Mouse (Mus musculus): ENCODE results near the gene Rnf182. TPM values are rescaled to one million over a fixed set of nuclear protein-coding genes. Genes with fewer than 3 reads are reported as not detected.

The Rnf182 gene
- polyA plus RNA-seq, 1 experiment from 2014 or later: 10.4 TPM

DNA sequence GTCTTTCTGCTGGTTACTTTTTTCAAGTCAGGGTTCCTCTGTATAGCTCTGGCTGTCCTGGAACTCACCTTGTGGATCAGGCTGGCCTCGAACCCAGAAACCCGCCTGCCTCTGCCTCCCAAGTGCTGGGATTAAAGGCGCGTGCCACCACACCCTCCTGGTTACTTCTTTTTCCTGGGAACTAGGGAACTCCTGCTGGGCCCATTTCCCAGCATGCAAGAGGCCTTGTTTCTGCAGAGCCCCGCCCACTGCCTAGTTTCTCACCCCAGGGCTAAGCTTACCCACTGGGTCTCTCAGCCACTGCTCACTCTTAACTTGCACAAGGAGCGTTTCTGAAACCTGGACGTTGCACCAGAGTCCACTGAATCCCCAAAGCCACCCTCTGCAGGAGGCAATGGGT is 80.5 kb downstream of the Rnf182 start:
- DNase-seq (ENCODE audit: low spot score) (no peak), ATAC-seq (ENCODE audit: low FRiP score) (no peak)
- Histone ChIP-seq H3K27me3 (ENCODE audit: control insufficient read depth, insufficient read depth, low read length) (no peaks in the 10 kb centered on the region), H3K4me3 (ENCODE audit: low read depth, low read length) (no peak overlapping the region), H3K4me2 (replicated peaks; ENCODE audit: low read depth, low read length) (no peak overlapping the region), H3K4me1 (replicated peaks; ENCODE audit: control insufficient read depth, insufficient read depth, low read length) (no peaks in the 10 kb centered on the region), H3K9ac (ENCODE audit: low read depth, low read length) (no peak overlapping the region), H3K27ac (ENCODE audit: low read depth, low read length) (no peak overlapping the region), H3K9me3 (ENCODE audit: control insufficient read depth, low read length) (no peaks in the 10 kb centered on the region), H3K36me3 (ENCODE audit: control insufficient read depth, insufficient read depth, low read length) (no peaks in the 10 kb centered on the region)
- 91% methylated on average over 7 of the region's 7 CpGs for WGBS

DNA sequence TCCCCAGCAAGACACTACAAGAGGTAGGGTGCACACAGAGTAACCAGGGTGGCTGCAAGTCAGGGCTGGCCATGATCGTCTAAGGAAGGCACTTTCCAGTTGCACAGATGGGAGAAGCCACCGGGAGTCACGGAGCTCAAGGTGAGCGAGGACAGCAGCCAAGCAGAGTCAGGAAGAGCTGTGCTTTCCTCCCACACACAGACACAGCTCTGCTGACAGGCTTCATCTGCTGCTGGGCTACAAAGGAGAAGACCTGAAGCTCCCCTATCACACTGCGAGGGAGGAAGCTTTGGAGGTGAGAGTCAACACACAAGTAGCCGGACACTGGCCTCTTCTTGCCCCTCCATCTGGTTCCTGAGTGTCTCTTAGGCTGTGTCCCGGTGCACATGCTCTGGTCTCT is 83.0 kb downstream of the Rnf182 start:
- no peaks in the 10 kb centered on the region for H3K27me3 ChIP-seq (ENCODE audit: control insufficient read depth, insufficient read depth, low read length)
- DNase-seq (ENCODE audit: low spot score) (no peak), ATAC-seq (ENCODE audit: low FRiP score) (no peak)
- 79% methylated on average over 7 of the region's 7 CpGs for WGBS
- H3K27ac ChIP-seq (ENCODE audit: low read depth, low read length): no peak overlapping the region
- no peaks in the 10 kb centered on the region for H3K36me3 ChIP-seq (ENCODE audit: control insufficient read depth, insufficient read depth, low read length)
- H3K9ac ChIP-seq (ENCODE audit: low read depth, low read length): no peak overlapping the region
- no peaks in the 10 kb centered on the region for H3K9me3 ChIP-seq (ENCODE audit: control insufficient read depth, low read length)
- H3K4me1 ChIP-seq (replicated peaks; ENCODE audit: control insufficient read depth, insufficient read depth, low read length): no peaks in the 10 kb centered on the region
- no peak overlapping the region for H3K4me3 ChIP-seq (ENCODE audit: low read depth, low read length)
- H3K4me2 ChIP-seq (replicated peaks; ENCODE audit: low read depth, low read length): no peak overlapping the region

GRCm38 (mm10) chr13:43703471-43703870 is 88.0 kb downstream of the Rnf182 start:
- WGBS: 63% methylated on average over 7 of the region's 7 CpGs
- no peak overlapping the region for H3K9ac ChIP-seq (ENCODE audit: low read depth, low read length)
- no peaks in the 10 kb centered on the region for H3K36me3 ChIP-seq (ENCODE audit: control insufficient read depth, insufficient read depth, low read length)
- no peaks in the 10 kb centered on the region for H3K27me3 ChIP-seq (ENCODE audit: control insufficient read depth, insufficient read depth, low read length)
- DNase-seq (ENCODE audit: low spot score) (no peak), ATAC-seq (ENCODE audit: low FRiP score) (no peak)
- H3K4me1 ChIP-seq (replicated peaks; ENCODE audit: control insufficient read depth, insufficient read depth, low read length): no peaks in the 10 kb centered on the region
- H3K27ac ChIP-seq (ENCODE audit: low read depth, low read length): no peak overlapping the region
- H3K4me3 ChIP-seq (ENCODE audit: low read depth, low read length): no peak overlapping the region
- no peak overlapping the region for H3K4me2 ChIP-seq (replicated peaks; ENCODE audit: low read depth, low read length)
- no peaks in the 10 kb centered on the region for H3K9me3 ChIP-seq (ENCODE audit: control insufficient read depth, low read length)

- Histone ChIP-seq H3K27me3 (ENCODE audit: control insufficient read depth, insufficient read depth, low read length) (no peaks in the 10 kb centered on the region), H3K9me3 (ENCODE audit: control insufficient read depth, low read length) (no peaks in the 10 kb centered on the region), H3K4me1 (replicated peaks; ENCODE audit: control insufficient read depth, insufficient read depth, low read length) (no peaks in the 10 kb centered on the region), H3K27ac (ENCODE audit: low read depth, low read length) (no peak overlapping the region), H3K9ac (ENCODE audit: low read depth, low read length) (no peak overlapping the region), H3K36me3 (ENCODE audit: control insufficient read depth, insufficient read depth, low read length) (no peaks in the 10 kb centered on the region), H3K4me2 (replicated peaks; ENCODE audit: low read depth, low read length) (no peak overlapping the region), H3K4me3 (ENCODE audit: low read depth, low read length) (no peak overlapping the region)
- ATAC-seq (ENCODE audit: low FRiP score) (no peak), DNase-seq (ENCODE audit: low spot score) (no peak)
- WGBS: 70% methylated on average over 7 of the region's 7 CpGs
Measured at GRCm38 (mm10) chr13:43704533-43705116, 89.1 kb downstream of the Rnf182 start.

- Histone ChIP-seq H3K27ac (ENCODE audit: low read depth, low read length) (no peak overlapping the region), H3K4me3 (ENCODE audit: low read depth, low read length) (no peak overlapping the region), H3K4me1 (replicated peaks; ENCODE audit: control insufficient read depth, insufficient read depth, low read length) (no peaks in the 10 kb centered on the region), H3K9ac (ENCODE audit: low read depth, low read length) (no peak overlapping the region), H3K9me3 (ENCODE audit: control insufficient read depth, low read length) (no peaks in the 10 kb centered on the region), H3K4me2 (replicated peaks; ENCODE audit: low read depth, low read length) (no peak overlapping the region), H3K27me3 (ENCODE audit: control insufficient read depth, insufficient read depth, low read length) (no peaks in the 10 kb centered on the region), H3K36me3 (ENCODE audit: control insufficient read depth, insufficient read depth, low read length) (no peaks in the 10 kb centered on the region)
- 90% methylated on average over 4 of the region's 4 CpGs for WGBS
- ATAC-seq (ENCODE audit: low FRiP score) (no peak), DNase-seq (ENCODE audit: low spot score) (no peak)
Measured at GRCm38 (mm10) chr13:43706387-43706786, 90.9 kb downstream of the Rnf182 start.

DNA sequence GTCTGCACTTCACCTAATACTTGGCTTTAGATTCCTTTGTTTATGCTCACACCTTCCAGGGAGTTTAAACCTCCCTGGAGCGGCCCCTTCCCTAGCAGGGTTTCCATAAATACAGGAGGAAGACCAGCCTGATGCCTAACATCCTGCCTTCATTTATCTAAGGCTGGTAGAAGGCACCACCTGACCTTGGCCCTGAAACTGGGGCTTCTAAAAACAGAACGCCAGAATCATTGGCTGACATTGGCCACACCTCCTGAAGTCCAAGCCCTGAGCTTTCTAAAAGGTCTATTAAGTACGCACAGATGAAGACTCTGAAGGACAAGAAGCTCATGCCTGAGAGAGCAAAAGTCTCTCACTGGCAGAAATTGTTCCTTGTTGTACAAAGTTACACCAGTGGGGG is 94.0 kb downstream of the Rnf182 start:
- ATAC-seq (ENCODE audit: low FRiP score) (no peak), DNase-seq (ENCODE audit: low spot score) (no peak)
- H3K36me3 ChIP-seq (ENCODE audit: control insufficient read depth, insufficient read depth, low read length): no peaks in the 10 kb centered on the region
- H3K9ac ChIP-seq (ENCODE audit: low read depth, low read length): no peak overlapping the region
- no peaks in the 10 kb centered on the region for H3K27me3 ChIP-seq (ENCODE audit: control insufficient read depth, insufficient read depth, low read length)
- no peak overlapping the region for H3K4me2 ChIP-seq (replicated peaks; ENCODE audit: low read depth, low read length)
- H3K9me3 ChIP-seq (ENCODE audit: control insufficient read depth, low read length): no peaks in the 10 kb centered on the region
- H3K4me1 ChIP-seq (replicated peaks; ENCODE audit: control insufficient read depth, insufficient read depth, low read length): no peaks in the 10 kb centered on the region
- H3K4me3 ChIP-seq (ENCODE audit: low read depth, low read length): no peak overlapping the region
- WGBS: 80% methylated on average over 3 of the region's 3 CpGs
- H3K27ac ChIP-seq (ENCODE audit: low read depth, low read length): no peak overlapping the region

- DNase-seq (ENCODE audit: low spot score): no peak
- 83% methylated on average over 7 of the region's 7 CpGs for WGBS
- Histone ChIP-seq H3K4me2 (replicated peaks; ENCODE audit: low read depth, low read length) (no peak overlapping the region), H3K4me3 (ENCODE audit: low read depth, low read length) (no peak overlapping the region), H3K27ac (ENCODE audit: low read depth, low read length) (no peak overlapping the region), H3K9me3 (ENCODE audit: control insufficient read depth, low read length) (no peaks in the 10 kb centered on the region), H3K9ac (ENCODE audit: low read depth, low read length) (no peak overlapping the region), H3K27me3 (ENCODE audit: control insufficient read depth, insufficient read depth, low read length) (no peaks in the 10 kb centered on the region), H3K4me1 (replicated peaks; ENCODE audit: control insufficient read depth, insufficient read depth, low read length) (no peaks in the 10 kb centered on the region; the same call in 1 of the 2 replicates), H3K36me3 (ENCODE audit: control insufficient read depth, insufficient read depth, low read length) (no peaks in the 10 kb centered on the region)
- ATAC-seq (ENCODE audit: low FRiP score): no peak
Measured at GRCm38 (mm10) chr13:43711708-43712314, 96.3 kb downstream of the Rnf182 start.

DNA sequence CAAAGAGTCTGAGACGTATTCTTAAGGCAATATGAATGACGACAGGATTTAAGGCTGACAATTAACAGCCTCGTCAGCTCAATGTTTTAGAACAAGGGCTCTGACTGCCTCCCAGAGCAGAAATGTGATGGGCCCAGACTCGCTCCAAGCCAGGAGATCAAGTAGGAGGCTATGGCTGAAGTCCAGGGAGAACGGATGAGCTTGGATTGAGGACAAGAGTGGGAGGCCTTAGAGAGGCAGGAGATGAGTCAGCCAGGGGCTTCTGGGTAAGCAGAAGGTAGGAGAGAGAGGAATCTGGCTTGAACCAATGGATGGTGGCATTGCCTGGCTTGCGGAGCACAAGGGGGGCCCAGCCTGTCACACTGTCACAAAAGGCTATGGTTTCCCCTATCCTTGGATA is 99.2 kb downstream of the Rnf182 start:
- Histone ChIP-seq H3K27me3 (ENCODE audit: control insufficient read depth, insufficient read depth, low read length) (no peaks in the 10 kb centered on the region), H3K4me1 (replicated peaks; ENCODE audit: control insufficient read depth, insufficient read depth, low read length) (no peaks in the 10 kb centered on the region; the same call in 1 of the 2 replicates), H3K36me3 (ENCODE audit: control insufficient read depth, insufficient read depth, low read length) (no peaks in the 10 kb centered on the region), H3K9ac (ENCODE audit: low read depth, low read length) (no peak overlapping the region), H3K4me2 (replicated peaks; ENCODE audit: low read depth, low read length) (no peak overlapping the region), H3K4me3 (ENCODE audit: low read depth, low read length) (no peak overlapping the region), H3K27ac (ENCODE audit: low read depth, low read length) (no peak overlapping the region), H3K9me3 (ENCODE audit: control insufficient read depth, low read length) (no peaks in the 10 kb centered on the region)
- ATAC-seq (ENCODE audit: low FRiP score) (no peak), DNase-seq (ENCODE audit: low spot score) (no peak)
- WGBS: 87% methylated on average over 6 of the region's 6 CpGs

DNA sequence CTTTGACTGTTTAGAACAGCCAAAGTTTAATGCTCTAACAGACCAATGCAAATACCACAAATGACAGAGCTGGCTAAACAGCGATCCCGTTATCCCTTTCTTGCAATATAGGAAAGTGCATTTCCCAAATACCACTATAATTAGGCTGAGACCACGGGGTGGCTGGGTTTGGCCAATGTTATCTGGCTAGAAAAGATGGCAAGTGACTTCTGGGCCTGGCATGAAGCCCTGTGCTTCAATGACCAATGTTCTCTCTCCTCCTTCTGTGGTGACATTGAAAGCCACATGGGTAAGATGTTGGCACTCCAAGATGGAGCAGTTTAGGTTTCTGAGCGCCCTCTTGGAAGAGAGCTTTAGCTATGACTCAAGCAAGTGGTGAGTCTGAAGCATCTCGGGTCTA is 100.0 kb downstream of the Rnf182 start:
- ATAC-seq (ENCODE audit: low FRiP score) (no peak), DNase-seq (ENCODE audit: low spot score) (no peak)
- H3K9me3 ChIP-seq (ENCODE audit: control insufficient read depth, low read length): no peaks in the 10 kb centered on the region
- H3K36me3 ChIP-seq (ENCODE audit: control insufficient read depth, insufficient read depth, low read length): no peaks in the 10 kb centered on the region
- H3K4me1 ChIP-seq (replicated peaks; ENCODE audit: control insufficient read depth, insufficient read depth, low read length): no peaks in the 10 kb centered on the region; the same call in 1 of the 2 replicates
- no peaks in the 10 kb centered on the region for H3K27me3 ChIP-seq (ENCODE audit: control insufficient read depth, insufficient read depth, low read length)
- no peak overlapping the region for H3K4me3 ChIP-seq (ENCODE audit: low read depth, low read length)
- H3K4me2 ChIP-seq (replicated peaks; ENCODE audit: low read depth, low read length): no peak overlapping the region
- no peak overlapping the region for H3K9ac ChIP-seq (ENCODE audit: low read depth, low read length)
- WGBS: 87% methylated on average over 5 of the region's 5 CpGs
- H3K27ac ChIP-seq (ENCODE audit: low read depth, low read length): no peak overlapping the region

Measured in hindbrain, embryonic 11.5 days (tissue).